Mouse (Mus musculus): ENCODE data around the gene Ralgapa2.

Gene Ralgapa2

DNA sequence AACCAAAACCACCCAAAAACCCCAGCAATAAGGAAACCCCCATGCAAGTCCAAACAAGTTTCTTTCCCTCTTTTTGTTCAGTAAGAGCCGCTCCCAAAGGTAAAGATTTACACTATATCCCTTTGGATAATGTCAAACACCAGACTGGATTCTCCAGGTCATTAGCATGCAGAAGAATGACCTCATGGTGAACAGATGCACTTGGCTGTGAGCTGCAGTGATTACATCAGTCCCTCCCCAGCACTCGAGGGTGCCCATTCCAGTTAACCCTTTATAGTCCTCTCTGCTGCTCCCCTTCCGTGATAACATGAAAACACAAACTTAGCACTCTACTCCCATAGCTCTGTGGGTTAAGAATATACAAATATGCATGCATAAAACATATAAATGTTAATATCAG lies 255.1 kb downstream of the Ralgapa2 start:
- no peak for DNase-seq (ENCODE audit: low spot score)

DNA sequence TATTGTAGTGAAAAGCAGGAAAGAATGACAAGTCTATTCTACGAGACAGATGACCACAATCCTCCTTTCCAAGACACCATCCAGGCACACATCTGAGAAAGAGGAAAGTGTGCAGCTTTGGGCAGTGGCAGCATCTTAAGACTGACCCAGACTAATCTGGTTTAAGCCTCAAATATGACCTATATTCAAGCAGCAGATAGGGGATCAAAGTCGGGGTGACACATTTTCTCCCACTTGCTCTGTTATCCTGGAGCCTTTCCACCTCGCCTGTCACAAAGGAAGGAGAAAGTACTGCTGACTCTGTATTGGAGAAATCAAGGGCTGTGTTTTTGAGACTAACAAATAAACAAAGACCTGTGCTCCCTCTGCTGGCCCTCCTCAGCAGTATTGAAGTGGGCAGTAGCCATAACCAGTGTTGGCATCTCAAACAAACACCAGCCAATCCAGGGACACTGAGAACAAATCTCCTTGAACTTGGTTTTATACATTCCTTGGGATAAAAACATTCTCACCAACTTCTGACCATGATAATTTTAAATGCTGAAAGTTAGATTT lies 255.7 kb downstream of the Ralgapa2 start:
- peak; percentile 26 for DNase-seq (ENCODE audit: low spot score)

DNA sequence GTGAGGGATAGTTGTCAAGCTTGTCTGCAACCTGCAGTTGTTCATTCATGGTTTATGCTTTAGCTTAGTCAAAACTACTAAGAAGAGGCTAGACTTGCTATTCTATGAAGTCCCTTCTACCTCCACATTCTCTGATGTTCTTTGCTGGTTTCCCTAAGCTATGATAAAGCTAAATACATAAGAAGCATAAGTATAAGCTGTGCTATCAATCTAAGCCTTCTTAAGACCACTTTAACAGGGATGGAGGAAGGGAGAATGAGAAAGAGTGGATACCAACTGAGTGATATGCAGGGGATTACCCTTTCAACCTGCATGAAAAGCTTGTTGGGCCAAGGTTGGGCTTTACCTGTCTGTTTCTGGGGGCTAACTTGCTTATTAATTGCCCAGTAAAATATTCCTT lies 256.5 kb downstream of the Ralgapa2 start:
- DNase-seq (ENCODE audit: low spot score): no peak

DNA sequence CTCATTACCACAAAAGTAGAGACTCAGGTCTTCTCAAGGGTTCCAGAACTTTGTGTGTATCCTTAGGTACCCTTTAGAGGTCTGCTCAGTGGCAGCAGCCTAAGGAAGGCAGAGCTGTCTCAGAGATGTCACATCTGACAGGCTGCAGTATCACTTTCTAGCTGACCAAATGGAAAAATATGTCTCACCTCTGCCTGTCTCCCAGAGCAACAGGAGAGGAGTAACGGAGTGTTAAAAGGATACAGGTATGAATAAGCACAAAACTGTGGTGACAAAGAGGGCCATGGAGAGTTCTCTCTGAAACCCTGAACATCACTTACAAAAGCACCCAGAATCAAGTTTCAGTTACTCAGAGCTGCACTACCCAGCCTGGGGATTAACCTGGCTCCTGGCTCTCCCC lies 257.8 kb downstream of the Ralgapa2 start:
- no peak for DNase-seq (ENCODE audit: low spot score)

DNA sequence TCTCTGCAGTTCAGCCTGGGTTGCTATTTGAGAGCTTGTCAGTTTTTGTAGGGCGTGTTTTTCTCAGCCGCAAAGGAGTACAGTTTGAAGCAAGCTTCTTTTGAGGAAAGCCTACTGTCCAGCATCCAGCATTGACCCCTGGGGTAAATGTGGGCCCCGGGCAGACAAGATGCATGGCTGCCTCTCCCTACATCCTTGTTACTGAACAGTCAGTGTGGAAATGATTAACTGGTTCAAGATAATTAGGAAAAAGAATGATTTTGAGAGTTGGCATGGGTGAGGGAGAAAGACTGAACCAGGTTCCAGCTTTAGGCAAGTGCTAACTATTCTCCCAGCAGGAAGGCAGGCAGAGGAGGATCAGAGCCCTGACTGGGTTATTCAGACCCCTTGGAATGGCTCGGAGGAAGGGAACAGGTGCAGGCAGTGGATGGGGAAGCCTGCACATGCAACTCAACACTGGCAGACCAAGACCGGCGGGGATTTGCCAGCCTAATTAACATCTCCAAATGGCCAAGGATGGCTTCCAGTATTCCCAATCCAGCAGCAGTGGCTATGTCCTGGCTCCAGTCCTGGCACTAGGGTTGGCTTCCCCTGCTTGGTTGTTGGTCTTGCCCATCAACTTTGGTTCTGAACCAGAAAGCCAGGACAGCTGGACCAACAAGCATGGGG lies 261.8 kb downstream of the Ralgapa2 start:
- DNase-seq (ENCODE audit: low spot score): no peak

DNA sequence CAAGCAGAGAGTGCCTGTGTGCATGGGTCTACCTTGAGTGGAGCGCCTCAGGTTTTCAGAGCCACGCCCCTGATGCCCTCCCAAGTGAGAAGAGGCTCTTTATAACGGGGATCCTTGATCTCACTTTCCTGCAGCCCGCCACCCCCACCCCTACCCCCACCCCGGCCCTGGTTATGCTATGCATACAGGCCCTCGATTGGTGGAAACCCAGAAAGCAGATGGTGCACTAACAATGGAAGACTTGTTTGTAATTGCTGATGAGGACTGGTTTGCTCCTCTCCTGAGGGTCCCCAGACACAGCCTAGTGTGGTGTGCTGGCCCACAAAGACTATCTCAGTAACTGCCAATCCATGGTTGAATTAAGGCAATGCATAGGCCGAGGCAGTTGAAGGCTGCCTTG lies 263.1 kb downstream of the Ralgapa2 start:
- no peak for DNase-seq (ENCODE audit: low spot score)

DNA sequence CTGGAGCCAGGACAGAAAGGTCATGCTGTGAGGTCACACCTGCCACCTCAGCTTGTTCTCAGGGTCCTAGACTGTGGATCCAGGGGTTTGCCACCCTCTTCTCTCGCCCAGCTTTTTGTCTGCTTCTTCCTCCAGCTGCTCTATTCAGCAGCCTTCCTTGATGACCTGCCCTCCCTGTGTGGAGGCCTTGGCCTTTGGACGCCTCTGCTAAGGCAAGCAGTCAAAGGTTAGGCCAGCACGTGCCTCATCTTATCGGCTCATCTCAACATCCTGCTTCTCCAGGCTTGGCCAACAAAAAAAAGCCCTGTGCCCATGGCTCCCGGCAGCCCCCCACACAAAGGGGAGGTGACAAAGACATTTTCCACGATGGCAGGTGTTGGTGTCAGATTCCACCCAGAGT lies 264.6 kb downstream of the Ralgapa2 start:
- no peak for DNase-seq (ENCODE audit: low spot score)

DNA sequence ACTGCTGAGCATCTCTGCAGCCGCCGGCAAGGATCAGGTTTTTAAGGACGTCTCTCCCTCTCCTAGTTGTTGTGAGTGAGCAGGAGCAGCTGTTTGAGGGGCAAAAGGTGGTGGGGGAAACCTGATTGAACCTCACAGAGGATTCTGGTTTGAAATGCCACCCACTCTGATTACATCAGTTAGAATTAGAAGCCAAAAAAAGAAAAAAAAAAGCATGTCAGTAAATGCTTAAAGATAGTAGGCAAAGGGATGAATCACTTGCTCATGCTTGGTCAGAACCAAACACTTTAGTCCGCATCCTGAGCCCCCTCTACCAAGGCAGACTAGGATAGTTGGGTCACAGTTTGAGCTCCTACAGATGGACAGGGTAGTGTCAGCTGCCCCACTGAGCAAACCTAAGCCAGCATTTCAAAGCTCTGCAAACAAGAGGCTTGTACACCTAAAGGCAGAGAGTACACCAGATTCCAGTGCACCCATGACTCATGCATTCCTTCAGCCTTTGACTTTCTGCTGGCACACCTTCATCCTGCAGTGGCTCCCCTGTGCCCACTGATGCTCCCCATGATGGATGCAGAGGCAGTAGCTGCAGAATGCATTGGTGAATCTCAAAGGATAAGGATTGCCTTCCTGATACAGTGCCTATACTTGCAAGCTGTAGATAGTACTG lies 265.6 kb downstream of the Ralgapa2 start:
- no peak for DNase-seq (ENCODE audit: low spot score)

DNA sequence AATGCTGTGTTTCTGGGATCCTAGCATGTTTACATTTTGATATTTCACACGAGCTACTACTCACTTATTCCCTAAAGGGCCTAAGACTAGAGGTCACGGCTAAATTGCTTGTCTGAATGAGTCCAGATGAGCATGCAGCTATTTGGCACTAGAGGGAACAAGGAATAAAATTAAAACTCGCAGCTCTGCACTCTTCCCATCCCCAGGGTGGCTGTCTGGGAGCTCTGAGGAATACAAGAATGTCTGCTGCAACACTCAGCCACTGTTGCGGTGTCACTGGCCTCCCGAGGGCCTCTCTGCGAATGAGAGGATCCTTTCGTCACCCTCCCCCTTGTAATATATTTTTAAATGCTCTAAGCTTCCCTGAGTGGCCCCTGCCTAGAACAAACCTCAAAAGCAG lies 266.7 kb downstream of the Ralgapa2 start:
- DNase-seq (ENCODE audit: low spot score): peak; percentile 54

DNA sequence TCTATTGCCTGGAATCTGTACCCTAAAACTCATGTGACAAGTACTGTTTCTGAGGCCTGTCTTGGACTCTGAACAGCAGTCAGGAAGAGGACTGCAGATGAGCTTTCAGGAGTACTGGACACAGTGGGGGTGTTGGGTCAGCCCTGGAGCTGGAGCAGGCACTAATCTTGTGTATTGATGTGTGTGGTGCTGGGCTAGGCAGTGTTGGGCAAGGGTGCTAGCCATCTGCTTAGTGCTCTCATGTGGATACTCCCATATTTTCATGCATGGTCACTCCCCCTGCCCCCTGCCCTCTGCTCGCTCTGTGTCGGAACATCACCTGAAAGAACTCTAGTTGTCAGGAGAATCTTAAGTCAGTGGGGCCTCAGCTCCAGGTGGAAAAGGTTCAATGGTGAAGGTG lies 268.1 kb downstream of the Ralgapa2 start:
- DNase-seq (ENCODE audit: low spot score): no peak

DNA sequence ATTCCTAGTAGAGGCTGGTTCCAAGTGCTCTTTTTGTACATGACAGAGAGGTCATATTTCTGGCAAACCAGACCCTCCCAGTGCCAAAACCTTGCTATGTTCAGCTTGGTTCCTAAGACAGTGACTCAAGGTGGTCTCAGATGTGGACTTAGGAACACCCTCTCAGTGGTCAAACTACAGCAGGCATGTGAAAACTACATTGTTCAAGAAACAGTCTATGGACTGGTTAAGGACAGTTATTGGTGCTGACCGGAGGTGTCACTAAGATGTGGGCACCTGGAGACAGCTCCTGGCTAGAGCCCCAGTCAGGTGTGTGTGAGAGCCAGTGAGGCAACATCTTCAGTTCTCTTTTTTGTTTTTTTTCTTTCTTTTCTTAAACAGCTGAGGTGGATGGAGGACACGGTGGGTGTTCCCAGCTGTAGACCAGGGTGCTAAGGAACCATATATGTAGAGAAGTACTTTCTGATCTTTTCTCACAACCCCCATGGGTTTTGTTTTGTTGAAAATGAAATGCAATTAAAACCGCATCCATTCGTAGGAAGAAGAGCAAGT lies 272.9 kb downstream of the Ralgapa2 start:
- peak; percentile 42 for DNase-seq (ENCODE audit: low spot score)

DNA sequence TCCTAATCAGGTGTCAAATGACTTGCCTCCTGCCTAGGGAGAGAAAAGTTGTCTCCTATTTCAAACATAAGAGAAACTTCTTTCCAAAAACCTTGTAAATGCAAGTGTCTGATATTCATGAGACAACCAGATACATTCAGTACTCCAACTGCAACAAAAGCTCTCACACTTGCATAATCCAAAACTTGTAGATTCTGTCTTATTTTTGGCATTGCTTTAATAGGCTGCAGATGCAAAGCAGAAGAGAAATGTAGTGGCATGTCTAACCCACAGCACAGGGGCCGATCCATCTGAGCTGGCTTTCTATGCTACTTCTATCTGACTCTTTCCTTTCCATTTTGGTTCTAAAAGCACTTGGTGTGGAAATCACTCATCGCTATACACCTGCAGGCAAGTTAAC lies 280.7 kb downstream of the Ralgapa2 start:
- DNase-seq (ENCODE audit: low spot score): no peak

DNA sequence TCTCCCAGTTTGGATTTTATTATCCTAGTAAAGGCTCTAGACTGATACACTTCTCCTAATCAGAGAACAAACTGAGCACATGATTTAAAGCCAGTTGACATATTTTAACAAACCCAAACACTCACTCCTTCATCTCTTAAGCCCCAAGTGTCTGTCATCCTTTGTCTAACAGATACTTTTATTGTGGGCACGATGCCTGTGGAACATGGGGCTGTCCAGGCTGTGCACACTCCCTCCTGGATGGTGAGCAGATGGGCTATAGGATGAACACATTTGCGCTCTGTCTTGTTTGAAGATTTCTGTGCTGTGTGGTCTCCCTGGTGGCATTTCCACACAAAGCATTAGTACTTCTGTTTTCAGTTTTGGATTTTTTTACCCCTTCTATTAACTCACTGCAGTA lies 283.7 kb downstream of the Ralgapa2 start:
- DNase-seq (ENCODE audit: low spot score): no peak

DNA sequence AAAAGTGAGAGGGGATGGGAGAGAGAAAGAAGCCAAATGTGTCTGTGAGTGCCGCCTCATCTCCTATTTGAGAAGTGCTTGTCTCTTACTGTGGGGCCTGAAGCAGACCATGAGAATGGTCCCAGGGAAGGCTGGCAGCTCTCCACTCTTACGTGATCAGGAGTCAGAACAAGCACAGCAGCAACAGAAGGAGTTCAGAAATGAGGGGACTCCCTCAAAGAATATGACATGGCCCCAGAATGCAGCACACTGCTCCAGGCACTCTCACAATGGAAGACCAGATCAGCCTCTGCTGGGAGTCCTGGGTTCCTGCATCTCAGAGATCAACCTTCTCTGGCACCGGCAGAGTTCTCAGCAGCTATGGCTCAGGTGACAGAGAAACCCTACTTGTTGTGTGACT lies 284.5 kb downstream of the Ralgapa2 start:
- DNase-seq (ENCODE audit: low spot score): no peak

DNA sequence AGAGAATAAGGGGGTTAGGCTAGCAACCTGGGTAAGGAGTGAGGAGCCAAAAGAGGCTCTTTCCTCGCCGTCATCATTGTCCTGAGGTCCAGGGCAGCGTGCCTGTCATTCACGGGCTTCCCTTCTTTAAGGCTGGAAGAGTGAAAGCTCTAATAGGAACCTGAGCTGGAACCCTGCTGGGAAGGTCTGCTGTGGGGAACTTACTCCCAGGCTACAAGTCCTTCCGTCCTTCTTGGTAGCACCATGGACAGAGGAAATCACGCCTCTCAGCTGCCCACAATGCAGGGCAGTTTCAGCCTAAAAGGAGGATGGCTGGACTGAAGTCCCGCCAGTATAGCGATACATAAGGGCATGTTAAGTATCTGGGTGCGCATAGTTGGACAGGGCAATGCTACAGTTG lies 285.7 kb downstream of the Ralgapa2 start:
- DNase-seq (ENCODE audit: low spot score): peak; percentile 52

DNA sequence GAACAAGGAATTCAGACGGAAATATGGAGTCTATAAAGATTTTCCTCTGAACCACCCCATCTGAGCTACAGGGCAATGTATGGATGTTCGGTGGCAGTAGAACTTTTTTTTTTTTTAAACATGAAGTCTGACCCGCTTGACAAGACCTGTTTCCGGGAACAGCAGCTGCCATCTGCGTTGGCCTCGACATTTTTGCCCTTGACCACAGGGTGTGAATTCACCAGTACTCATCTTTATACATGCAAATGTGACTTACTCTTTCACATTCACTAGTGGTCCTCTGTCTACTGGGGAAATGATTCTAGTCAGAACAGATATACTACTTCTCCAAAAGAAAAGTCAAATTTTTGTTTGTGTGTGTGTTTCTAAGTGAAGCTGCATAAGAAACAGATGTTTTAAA lies 286.3 kb downstream of the Ralgapa2 start:
- DNase-seq (ENCODE audit: low spot score): no peak

DNA sequence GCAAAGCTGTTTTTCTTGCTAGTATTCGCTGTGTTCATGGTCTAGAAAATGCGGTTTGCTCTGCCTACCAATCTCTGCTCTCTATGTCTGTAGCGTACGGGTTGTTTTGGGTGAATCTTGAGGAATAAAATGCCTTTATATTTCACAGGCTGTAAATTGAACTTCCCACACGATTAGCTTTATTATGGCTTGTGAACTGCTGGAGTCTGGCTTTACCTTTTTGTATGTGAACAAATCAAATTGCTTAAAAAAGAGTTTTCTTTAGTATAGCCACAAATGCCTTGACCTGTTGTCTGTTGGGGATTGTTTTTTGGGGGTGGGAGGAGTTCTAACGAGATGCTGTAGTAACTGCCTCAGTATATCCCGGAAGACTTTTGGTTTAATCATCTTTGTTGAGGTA lies 288.0 kb downstream of the Ralgapa2 start:
- DNase-seq (ENCODE audit: low spot score): no peak

DNA sequence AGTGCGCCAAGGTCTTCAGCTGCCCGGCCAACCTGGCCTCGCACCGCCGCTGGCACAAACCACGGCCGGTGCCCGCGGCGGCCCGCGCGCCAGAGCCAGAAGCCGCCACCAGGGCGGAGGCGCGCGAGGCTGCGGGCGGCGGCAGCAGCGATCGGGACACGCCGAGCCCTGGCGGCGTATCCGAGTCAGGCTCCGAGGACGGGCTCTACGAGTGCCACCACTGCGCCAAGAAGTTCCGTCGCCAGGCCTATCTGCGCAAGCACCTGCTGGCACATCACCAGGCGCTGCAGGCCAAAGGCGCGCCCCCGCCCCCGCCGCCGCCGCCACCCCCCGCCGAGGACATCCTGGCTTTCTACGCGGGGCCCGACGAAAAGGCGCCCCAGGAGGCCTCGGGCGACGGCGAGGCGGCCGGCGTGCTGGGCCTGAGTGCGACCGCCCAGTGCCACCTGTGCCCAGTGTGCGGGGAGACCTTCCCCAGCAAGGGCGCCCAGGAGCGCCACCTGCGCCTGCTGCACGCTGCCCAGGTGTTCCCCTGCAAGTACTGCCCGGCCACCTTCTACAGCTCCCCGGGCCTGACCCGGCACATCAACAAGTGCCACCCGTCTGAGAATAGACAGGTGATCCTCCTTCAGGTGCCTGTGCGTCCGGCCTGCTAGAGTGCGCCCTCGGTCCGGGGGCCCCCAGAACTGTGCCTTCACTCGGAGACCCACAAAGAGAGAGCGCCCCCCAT lies 288.8 kb downstream of the Ralgapa2 start:
- no peak for DNase-seq (ENCODE audit: low spot score)

DNA sequence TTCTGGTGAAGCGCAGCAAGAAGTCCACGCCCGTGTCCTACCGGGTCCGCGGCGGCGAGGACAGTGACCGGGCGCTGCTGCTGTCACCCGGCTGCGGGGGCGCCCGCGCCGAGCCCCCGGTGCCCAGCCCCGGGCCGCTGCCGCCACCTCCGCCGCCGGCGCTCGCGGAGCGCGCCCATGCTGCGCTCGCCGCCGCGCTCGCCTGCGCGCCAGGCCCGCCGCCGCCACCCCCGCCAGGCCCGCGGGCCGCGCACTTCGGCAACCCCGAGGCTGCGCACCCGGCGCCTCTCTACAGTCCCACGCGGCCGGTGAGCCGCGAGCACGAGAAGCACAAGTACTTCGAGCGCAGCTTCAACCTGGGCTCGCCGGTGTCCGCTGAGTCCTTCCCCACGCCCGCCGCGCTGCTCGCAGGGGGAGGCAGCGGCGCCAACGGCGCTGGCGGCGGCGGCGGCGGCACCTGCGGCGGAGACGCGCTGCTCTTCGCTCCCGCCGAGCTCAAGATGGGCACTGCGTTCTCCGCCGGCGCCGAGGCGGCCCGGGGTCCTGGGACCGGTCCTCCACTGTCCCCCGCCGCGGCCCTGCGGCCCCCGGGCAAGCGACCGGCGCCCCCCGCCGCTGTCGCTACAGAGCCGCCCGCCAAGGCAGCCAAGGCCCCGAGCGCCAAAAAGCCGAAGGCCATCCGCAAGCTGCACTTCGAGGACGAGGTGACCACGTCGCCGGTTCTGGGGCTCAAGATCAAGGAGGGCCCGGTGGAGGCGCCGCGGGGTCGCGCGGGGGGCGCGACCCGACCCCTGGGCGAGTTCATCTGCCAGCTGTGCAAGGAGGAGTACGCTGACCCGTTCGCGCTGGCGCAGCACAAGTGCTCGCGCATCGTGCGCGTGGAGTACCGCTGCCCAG lies 289.6 kb downstream of the Ralgapa2 start:
- no peak for DNase-seq (ENCODE audit: low spot score)

DNA sequence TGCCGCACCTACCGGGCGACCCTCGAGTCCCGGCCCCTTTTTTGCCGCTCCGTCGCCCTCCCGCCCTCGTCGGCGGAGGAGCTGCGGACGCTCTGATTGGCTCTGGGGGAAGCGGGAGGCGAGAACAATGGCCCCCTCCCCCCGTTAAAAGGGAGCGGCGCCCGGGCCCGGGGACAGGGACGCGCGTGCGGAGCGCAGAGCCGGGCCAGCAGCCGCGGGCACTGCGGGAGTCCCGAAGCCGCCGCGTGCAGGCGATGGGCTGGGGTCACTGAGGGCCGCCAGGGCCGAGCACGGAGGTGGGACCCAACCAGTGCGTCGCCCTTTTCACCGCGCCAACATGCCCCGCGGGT lies 290.2 kb downstream of the Ralgapa2 start:
- no peak for DNase-seq (ENCODE audit: low spot score)

DNA sequence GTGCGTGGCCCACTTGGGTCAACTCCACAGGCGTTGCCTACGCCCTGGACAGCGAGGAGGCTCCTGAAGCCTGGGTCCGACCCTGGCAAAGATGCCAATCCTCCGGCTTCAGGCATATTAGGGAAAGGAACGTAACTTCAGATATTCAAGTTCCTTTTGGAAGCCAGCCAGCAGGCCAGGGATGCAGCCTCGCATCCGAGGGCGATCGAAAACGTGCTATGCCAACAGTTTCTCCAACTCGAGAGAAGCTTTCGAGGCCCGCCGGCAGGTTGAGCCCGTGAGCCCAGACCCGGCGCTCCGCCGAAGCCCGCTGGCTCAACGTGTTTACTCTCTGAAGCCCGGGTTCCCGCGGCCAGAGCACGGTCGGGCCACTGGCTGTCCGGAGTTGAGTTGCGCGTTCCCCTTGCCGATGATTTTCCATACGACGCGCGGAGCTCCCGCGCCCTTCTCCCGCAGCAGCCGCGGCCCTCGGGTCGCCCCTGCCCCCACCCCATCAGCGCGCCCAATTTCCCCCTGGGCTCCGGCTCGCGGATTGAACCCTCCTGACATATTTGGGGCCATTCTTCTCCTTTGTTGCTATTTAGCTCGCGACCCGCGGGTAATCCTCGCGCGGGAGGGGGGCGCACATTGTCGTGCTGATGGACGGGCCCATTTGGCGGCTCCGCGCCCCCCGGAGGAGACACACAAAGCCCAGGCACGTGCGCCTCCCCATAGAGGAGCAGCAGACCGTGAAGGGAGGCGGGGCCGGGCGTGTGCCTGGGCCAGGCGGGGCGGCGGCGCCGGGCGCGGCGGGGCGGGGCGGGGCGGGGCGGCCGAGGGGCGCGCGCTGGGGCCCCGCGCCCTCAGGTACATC lies 290.8 kb downstream of the Ralgapa2 start, which contains the start of gene Insm1:
Gene Insm1 (plus strand): TSS at position 846 of the 853 bp plus-strand sequence.
- no peak for DNase-seq (ENCODE audit: low spot score)
